Mouse (Mus musculus) forebrain, embryonic 14.5 days (tissue): ENCODE measurements around the gene Ei24. TPM values are rescaled to one million over a fixed set of nuclear protein-coding genes. Genes with fewer than 3 reads are reported as not detected.
A peak's percentile ranks its signal among the peaks of the same experiment; 100 is the strongest.

Source experiments
- ATAC-seq: fragments of 200-750 bp; cut with Nextera tagmentation; 2 replicates; pipeline ENCODE4 v1.8.0; 2017; ENCODE audit warnings: mild to moderate bottlenecking, moderate library complexity
- DNase-seq: peaks from one replicate; pipeline ENCODE4 v3.0.0-alpha.2; 2015; ENCODE audit warnings: low spot score
- H3K27ac ChIP-seq: fragments of 300-500 bp; sonication (generic); 2 replicates; pipeline ENCODE4 v1.5.1; 2014; ENCODE audit warnings: low read depth, mild to moderate bottlenecking, control low read depth, low read length, moderate library complexity
- H3K27me3 ChIP-seq: fragments of 300-500 bp; sonication (generic); replicated peaks from 2 replicates; pipeline ENCODE4 v1.6.1; 2014; ENCODE audit warnings: low read length, control low read depth, mixed read lengths; ENCODE audit not compliant: control insufficient read depth, insufficient read depth
- H3K36me3 ChIP-seq: fragments of 300-500 bp; sonication (generic); 2 replicates; pipeline ENCODE4 v1.6.1; 2014; ENCODE audit warnings: low read length, control low read depth; ENCODE audit not compliant: control insufficient read depth, insufficient read depth
- H3K4me1 ChIP-seq: fragments of 300-500 bp; sonication (generic); 2 replicates; pipeline ENCODE4 v1.6.1; 2014; ENCODE audit warnings: antibody characterized with exemption, low read length, control low read depth; ENCODE audit not compliant: control insufficient read depth, insufficient read depth
- H3K4me2 ChIP-seq: fragments of 300-500 bp; sonication (generic); 2 replicates; pipeline ENCODE4 v1.6.1; 2014; ENCODE audit warnings: mild to moderate bottlenecking, control low read depth, low read length
- H3K4me3 ChIP-seq: fragments of 300-500 bp; sonication (generic); 2 replicates; pipeline ENCODE4 v1.5.1; 2014; ENCODE audit warnings: low read depth, low read length, control low read depth
- H3K9ac ChIP-seq: fragments of 300-500 bp; sonication (generic); 2 replicates; pipeline ENCODE4 v1.6.1; 2014; ENCODE audit warnings: mild to moderate bottlenecking, low read length, control low read depth, moderate library complexity
- H3K9me3 ChIP-seq: fragments of 300-500 bp; sonication (generic); replicated peaks from 2 replicates; pipeline ENCODE4 v1.6.1; 2016; ENCODE audit warnings: low read length, control low read depth, mixed read lengths; ENCODE audit not compliant: control insufficient read depth
- WGBS: fragments of 180-500 bp; shearing (Covaris S2); extraction: QIAGEN DNeasy Blood & Tissue Kit; methylation state at CpG from one replicate; pipeline ENCODE4 v1.1.7; 2014; 5-methylcytosine and 5-hydroxymethylcytosine counted together
- polyA plus RNA-seq: library from polyadenylated mRNA; unstranded; fragments of >200 nt; fragmentation: Nextera tagmentation; extraction: Ambion mirVana; gene quantifications from 2 replicates; pipeline ENCODE4 v1.2.1, GENCODE M21; 2014

Gene Ei24
- polyA plus RNA-seq = 89.9 and 92.9 TPM in 2 replicates

DNA sequence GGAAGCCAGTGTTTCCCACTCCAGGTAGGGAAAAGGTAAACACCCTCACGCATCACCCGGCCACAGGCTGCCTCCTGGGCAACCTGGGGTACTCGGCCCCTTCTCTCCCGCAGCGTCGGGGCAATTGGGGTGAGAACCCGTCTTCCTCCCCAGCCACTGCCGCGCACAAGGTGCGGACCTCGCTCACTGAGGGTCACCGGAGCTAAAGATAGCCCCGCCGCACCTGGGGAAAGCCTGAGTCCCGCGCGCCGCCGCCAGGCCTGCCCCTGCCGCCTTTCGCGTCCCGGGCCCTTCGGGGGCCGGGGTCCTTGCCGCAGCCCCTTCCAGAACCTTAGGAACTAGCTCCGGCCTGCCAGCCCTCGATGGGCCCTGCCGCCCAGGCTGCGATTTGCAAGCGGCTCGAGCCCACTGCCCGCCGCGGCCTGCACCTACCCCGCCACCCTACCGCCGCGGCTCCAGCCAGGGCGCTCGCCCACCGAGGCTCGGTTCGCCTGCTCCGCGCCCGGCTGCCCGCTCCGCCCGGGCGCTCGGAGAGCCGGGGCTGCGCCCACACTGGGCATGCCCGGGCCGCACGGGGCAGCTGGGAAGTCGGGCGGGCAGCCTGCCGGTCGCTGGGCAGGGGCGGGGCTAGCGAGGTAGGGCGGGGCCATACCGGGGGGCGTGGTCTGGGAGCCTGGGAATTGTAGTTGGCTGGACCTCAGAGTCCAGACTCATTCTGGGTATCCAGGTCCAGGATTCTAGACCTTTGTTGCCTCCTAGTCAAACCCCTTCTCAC is at the start of gene Ei24:
Gene Ei24, minus strand, starts transcription at position 613 of the 775 bp plus-strand sequence.
- peak; percentile 83 for DNase-seq
- H3K36me3 ChIP-seq = peaks cover 8% of the 10 kb centered on the region
- peak within 1 kb of the TSS; percentile 59 for H3K27ac ChIP-seq
- H3K9ac ChIP-seq = peak within 1 kb of the TSS; percentile 95
- H3K4me3 ChIP-seq = peak within 1 kb of the TSS; percentile 92
- peaks cover 12% of the 10 kb centered on the region for H3K4me1 ChIP-seq
- ATAC-seq = peak; percentile 99
- H3K9me3 ChIP-seq = no peaks in the 10 kb centered on the region
- peak within 1 kb of the TSS; percentile 70 for H3K4me2 ChIP-seq
- WGBS = 0% methylated on average over 66 of the region's 66 CpGs
- H3K27me3 ChIP-seq = no peaks in the 10 kb centered on the region

DNA sequence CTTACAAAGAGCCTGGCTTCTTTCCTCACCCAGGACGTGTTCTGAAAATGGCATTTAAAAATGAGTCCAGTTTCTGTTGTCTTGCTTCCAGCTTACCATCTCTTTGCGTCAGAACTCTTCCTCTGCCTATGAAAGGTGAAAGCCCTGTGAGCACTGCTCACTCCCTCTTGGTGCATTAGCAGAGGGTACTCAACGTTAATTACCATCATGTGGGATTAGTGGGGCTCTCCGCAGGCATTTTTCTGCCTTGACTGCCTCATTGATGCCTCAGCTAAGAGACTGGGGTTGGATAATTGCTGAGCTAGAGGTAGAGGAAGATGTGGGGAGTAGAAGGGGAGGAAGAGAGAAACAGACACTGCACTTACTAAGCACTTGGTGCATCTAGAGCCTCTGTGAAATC is 49.2 kb upstream of the Ei24 start:
- no peak for ATAC-seq
- no peak overlapping the region for H3K27ac ChIP-seq
- WGBS = 17% methylated on average over 4 of the region's 4 CpGs
- no peak overlapping the region for H3K9ac ChIP-seq
- no peak for DNase-seq
- no peaks in the 10 kb centered on the region for H3K27me3 ChIP-seq
- no peak overlapping the region for H3K4me3 ChIP-seq
- H3K36me3 ChIP-seq = peaks cover 73% of the 10 kb centered on the region
- no peak overlapping the region for H3K4me2 ChIP-seq
- no peaks in the 10 kb centered on the region for H3K9me3 ChIP-seq
- H3K4me1 ChIP-seq = no peaks in the 10 kb centered on the region

DNA sequence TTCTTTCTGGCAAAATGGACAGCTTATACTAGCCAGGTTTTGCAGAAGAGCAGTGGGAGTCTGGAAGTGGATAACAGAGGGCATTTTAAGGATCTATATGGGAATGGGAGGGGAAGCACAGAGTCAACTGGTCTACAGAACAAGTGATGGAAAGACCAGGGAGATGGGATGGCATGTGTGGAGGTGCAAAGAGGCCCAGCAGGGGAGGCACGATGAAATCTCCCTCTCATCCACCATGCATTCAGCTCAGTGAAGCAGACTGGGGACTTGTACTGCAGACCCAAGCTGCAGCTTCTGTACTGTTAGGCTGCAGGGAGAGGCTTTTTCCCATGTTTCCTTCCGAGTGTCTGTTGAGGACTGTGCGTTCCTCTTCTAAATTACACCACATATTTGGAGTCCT is 36.7 kb upstream of the Ei24 start:
- peaks cover 21% of the 10 kb centered on the region for H3K4me1 ChIP-seq
- H3K4me2 ChIP-seq = peak overlapping the region; percentile 78
- no peaks in the 10 kb centered on the region for H3K9me3 ChIP-seq
- H3K36me3 ChIP-seq = peaks cover 17% of the 10 kb centered on the region
- H3K27me3 ChIP-seq = no peaks in the 10 kb centered on the region
- ATAC-seq (peak; percentile 21), DNase-seq (peak; percentile 56)
- peak overlapping the region; percentile 92 for H3K9ac ChIP-seq
- peak overlapping the region; percentile 96 for H3K27ac ChIP-seq
- H3K4me3 ChIP-seq = peak overlapping the region; percentile 64
- WGBS = 8% methylated on average over 3 of the region's 3 CpGs

DNA sequence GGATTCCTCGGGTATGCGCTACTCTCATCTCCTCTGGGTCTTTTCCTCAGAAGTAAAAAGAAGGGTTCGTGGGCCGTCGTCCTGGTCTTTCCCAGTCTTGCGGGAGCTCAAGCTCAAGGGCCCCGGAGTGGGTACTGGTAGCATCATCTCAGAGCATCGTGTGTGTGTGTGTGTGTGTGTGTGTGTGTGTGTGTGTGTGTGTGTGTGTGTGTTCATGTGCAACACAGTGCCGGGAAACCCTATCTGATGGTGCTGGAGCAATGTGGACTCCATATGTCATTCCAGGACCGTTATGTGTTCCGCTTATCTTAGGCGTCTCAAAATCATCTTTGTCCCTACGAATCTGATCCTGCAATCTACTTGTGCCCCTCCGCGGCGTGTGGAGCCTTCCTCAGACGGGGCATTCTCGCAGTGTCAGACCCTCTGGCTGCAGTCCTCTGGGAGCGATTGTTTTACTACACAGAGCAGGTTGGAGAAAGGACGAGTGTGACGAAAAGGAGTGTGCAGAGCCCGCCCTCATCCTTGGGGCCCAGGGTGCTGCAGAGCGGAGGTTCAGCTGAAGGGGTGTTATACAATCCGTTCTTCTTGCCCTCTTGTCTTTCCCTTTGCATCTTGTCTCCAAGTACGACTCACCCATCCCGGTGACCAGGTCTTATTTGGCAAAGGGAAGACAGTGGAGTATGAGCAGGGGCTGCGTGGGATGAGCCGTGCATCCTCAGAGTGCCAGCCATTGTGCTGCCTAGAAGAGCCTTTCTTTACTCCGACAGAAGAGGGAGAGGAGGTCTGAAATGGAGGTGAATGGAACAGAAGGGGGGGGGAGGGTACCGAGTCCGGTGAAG is 36.1 kb upstream of the Ei24 start:
- peak; percentile 77 for DNase-seq
- ATAC-seq = peak; percentile 69
- Histone ChIP-seq H3K27me3 (no peaks in the 10 kb centered on the region), H3K4me1 (peaks cover 21% of the 10 kb centered on the region), H3K9ac (peak overlapping the region; percentile 92), H3K9me3 (no peaks in the 10 kb centered on the region), H3K27ac (peak overlapping the region; percentile 96), H3K36me3 (peaks cover 17% of the 10 kb centered on the region), H3K4me2 (peak overlapping the region; percentile 78), H3K4me3 (peak overlapping the region; percentile 64)
- WGBS = under 1% methylated on average over 31 of the region's 31 CpGs

GRCm38 (mm10) chr9:36832529-36832928 is 35.3 kb upstream of the Ei24 start:
- Histone ChIP-seq H3K4me3 (peak overlapping the region; percentile 64), H3K9ac (peak overlapping the region; percentile 92), H3K27ac (peak overlapping the region; percentile 96), H3K36me3 (peaks cover 17% of the 10 kb centered on the region), H3K4me2 (peak overlapping the region; percentile 78), H3K9me3 (no peaks in the 10 kb centered on the region), H3K27me3 (no peaks in the 10 kb centered on the region), H3K4me1 (peaks cover 21% of the 10 kb centered on the region)
- DNase-seq (peak; percentile 96), ATAC-seq (peak; percentile 92)
- WGBS = under 1% methylated on average over 32 of the region's 32 CpGs

DNA sequence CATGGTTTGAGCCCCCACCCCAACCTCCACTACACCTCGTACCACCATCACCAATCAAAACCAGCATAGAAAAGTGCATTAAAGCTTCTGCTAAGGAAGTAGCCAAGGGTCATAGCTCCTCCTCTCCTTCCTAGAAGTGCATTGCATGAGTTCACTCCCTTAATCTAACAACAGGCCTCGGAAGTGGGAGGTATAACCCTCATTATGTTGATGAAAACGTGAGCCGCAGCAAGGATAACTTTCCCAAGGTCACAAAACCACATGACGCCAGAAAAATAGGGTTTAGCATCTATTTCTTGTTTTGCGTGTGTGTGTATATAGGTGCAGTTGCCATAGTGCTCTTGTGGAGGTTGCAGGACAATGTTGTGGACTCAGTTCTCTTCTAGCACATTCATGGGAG is 34.2 kb upstream of the Ei24 start:
- Histone ChIP-seq H3K4me1 (peaks cover 21% of the 10 kb centered on the region), H3K9ac (no peak overlapping the region), H3K36me3 (peaks cover 12% of the 10 kb centered on the region; the same call in 1 of the 2 replicates), H3K27me3 (no peaks in the 10 kb centered on the region), H3K4me2 (no peak overlapping the region), H3K9me3 (no peaks in the 10 kb centered on the region), H3K4me3 (no peak overlapping the region), H3K27ac (peak overlapping the region; percentile 96; the same call in 1 of the 2 replicates)
- 84% methylated on average over 6 of the region's 6 CpGs for WGBS
- DNase-seq = no peak
- no peak for ATAC-seq

GRCm38 (mm10) chr9:36826612-36827363 is 29.6 kb upstream of the Ei24 start:
- H3K27me3 ChIP-seq = no peaks in the 10 kb centered on the region
- H3K4me1 ChIP-seq = peaks cover 18% of the 10 kb centered on the region
- no peak overlapping the region for H3K4me3 ChIP-seq
- DNase-seq (peak; percentile 77), ATAC-seq (peak; percentile 68)
- H3K36me3 ChIP-seq = no peaks in the 10 kb centered on the region
- H3K9ac ChIP-seq = no peak overlapping the region
- WGBS = 22% methylated on average over 2 of the region's 2 CpGs
- no peaks in the 10 kb centered on the region for H3K9me3 ChIP-seq
- peak overlapping the region; percentile 44; the same call in 1 of the 2 replicates for H3K27ac ChIP-seq
- no peak overlapping the region for H3K4me2 ChIP-seq

- WGBS = 3% methylated on average over 2 of the region's 2 CpGs
- Histone ChIP-seq H3K36me3 (no peaks in the 10 kb centered on the region), H3K4me3 (peak overlapping the region; percentile 22), H3K9ac (peak overlapping the region; percentile 61), H3K9me3 (no peaks in the 10 kb centered on the region), H3K27me3 (no peaks in the 10 kb centered on the region), H3K4me2 (peak overlapping the region; percentile 52), H3K27ac (peak overlapping the region; percentile 95), H3K4me1 (peaks cover 23% of the 10 kb centered on the region)
- DNase-seq (no peak), ATAC-seq (peak; percentile 53)
Observed at GRCm38 (mm10) chr9:36822024-36822423, 24.8 kb upstream of the Ei24 start.
